Mouse (Mus musculus): Measurements from ENCODE around the gene Wfdc15b. TPM values are rescaled to one million over a fixed set of nuclear protein-coding genes. Genes with fewer than 3 reads are reported as not detected.
A peak's percentile ranks its signal among the peaks of the same experiment; 100 is the strongest.

Gene Wfdc15b
- polyA plus RNA-seq, 1 experiment from 2014 or later = not detected

- H3K27me3 ChIP-seq (replicated peaks; ENCODE audit: control insufficient read depth, insufficient read depth, low read length) = peaks cover 42% of the 10 kb centered on the region
- H3K9ac ChIP-seq (ENCODE audit: low read depth, low read length) = no peak overlapping the region
- DNase-seq (ENCODE audit: low spot score) (no peak), ATAC-seq (replicated peaks; ENCODE audit: low FRiP score) (no peak)
- H3K4me2 ChIP-seq = no peak overlapping the region
- WGBS = 60% methylated on average over 3 of the region's 3 CpGs
- no peak overlapping the region for H3K27ac ChIP-seq (ENCODE audit: low read depth, low read length)
- H3K4me3 ChIP-seq (ENCODE audit: low read depth, low read length) = no peak overlapping the region
- no peaks in the 10 kb centered on the region for H3K36me3 ChIP-seq (ENCODE audit: control insufficient read depth, insufficient read depth, low read length)
- no peaks in the 10 kb centered on the region for H3K9me3 ChIP-seq (ENCODE audit: control insufficient read depth, low read length)
- H3K4me1 ChIP-seq (replicated peaks; ENCODE audit: control insufficient read depth, insufficient read depth, low read length) = peaks cover 2% of the 10 kb centered on the region; the same call in 1 of the 2 replicates
These were observed 48.1 kb downstream of the Wfdc15b start for GRCm38 (mm10) chr2:164173394-164173793.

GRCm38 (mm10) chr2:164170902-164171301 is 50.6 kb downstream of the Wfdc15b start, which contains the start of gene Kcns1:
TSS of gene Kcns1 (minus strand) at chr2:164171113.
- H3K9me3 ChIP-seq (ENCODE audit: control insufficient read depth, low read length) = no peaks in the 10 kb centered on the region
- H3K27me3 ChIP-seq (replicated peaks; ENCODE audit: control insufficient read depth, insufficient read depth, low read length) = peaks cover 67% of the 10 kb centered on the region
- no peak within 1 kb of the TSS for H3K27ac ChIP-seq (ENCODE audit: low read depth, low read length)
- no peak for DNase-seq (ENCODE audit: low spot score)
- H3K4me1 ChIP-seq (replicated peaks; ENCODE audit: control insufficient read depth, insufficient read depth, low read length) = peaks cover 3% of the 10 kb centered on the region; the same call in 1 of the 2 replicates
- ATAC-seq (replicated peaks; ENCODE audit: low FRiP score) = no peak
- H3K4me3 ChIP-seq (ENCODE audit: low read depth, low read length) = peak within 1 kb of the TSS; percentile 14; the same call in 1 of the 2 replicates
- H3K36me3 ChIP-seq (ENCODE audit: control insufficient read depth, insufficient read depth, low read length) = no peaks in the 10 kb centered on the region
- H3K4me2 ChIP-seq = peak within 1 kb of the TSS; percentile 55
- WGBS = 2% methylated on average over 26 of the region's 29 CpGs
- H3K9ac ChIP-seq (ENCODE audit: low read depth, low read length) = no peak within 1 kb of the TSS

DNA sequence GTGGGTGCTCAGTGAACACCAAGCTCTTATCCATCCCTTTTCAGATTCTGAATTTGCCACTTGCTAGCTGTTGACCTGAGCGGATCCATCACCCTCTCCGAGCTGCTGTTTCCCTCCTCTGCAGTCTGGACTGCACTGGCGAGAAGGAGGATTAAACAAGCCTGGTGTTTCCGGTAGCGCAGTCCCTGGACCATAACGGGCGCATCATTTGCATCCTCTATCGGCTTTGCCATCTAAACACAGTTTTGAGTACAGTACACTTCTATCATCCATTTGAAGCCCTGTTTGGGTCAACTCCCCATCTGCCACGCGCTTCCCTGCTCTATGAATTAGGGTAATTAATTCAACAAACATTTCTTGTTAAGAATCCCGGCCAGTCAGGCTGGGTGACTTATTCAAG is 51.1 kb downstream of the Wfdc15b start:
- no peak overlapping the region for H3K4me2 ChIP-seq
- peaks cover 3% of the 10 kb centered on the region; the same call in 1 of the 2 replicates for H3K4me1 ChIP-seq (replicated peaks; ENCODE audit: control insufficient read depth, insufficient read depth, low read length)
- H3K9ac ChIP-seq (ENCODE audit: low read depth, low read length) = no peak overlapping the region
- H3K9me3 ChIP-seq (ENCODE audit: control insufficient read depth, low read length) = no peaks in the 10 kb centered on the region
- no peak for DNase-seq (ENCODE audit: low spot score)
- H3K36me3 ChIP-seq (ENCODE audit: control insufficient read depth, insufficient read depth, low read length) = no peaks in the 10 kb centered on the region
- H3K27me3 ChIP-seq (replicated peaks; ENCODE audit: control insufficient read depth, insufficient read depth, low read length) = peaks cover 71% of the 10 kb centered on the region
- ATAC-seq (replicated peaks; ENCODE audit: low FRiP score) = no peak
- H3K27ac ChIP-seq (ENCODE audit: low read depth, low read length) = no peak overlapping the region
- no peak overlapping the region for H3K4me3 ChIP-seq (ENCODE audit: low read depth, low read length)
- WGBS = 11% methylated on average over 11 of the region's 11 CpGs

- no peak overlapping the region for H3K9ac ChIP-seq (ENCODE audit: low read depth, low read length)
- H3K27me3 ChIP-seq (replicated peaks; ENCODE audit: control insufficient read depth, insufficient read depth, low read length) = peaks cover 68% of the 10 kb centered on the region
- H3K27ac ChIP-seq (ENCODE audit: low read depth, low read length) = no peak overlapping the region
- H3K9me3 ChIP-seq (ENCODE audit: control insufficient read depth, low read length) = no peaks in the 10 kb centered on the region
- H3K36me3 ChIP-seq (ENCODE audit: control insufficient read depth, insufficient read depth, low read length) = no peaks in the 10 kb centered on the region
- peak overlapping the region; percentile 58 for H3K4me2 ChIP-seq
- H3K4me3 ChIP-seq (ENCODE audit: low read depth, low read length) = peak overlapping the region; percentile 38
- 0 out of 2 replicates have a peak, but pooled peaks have one; percentile 12 for ATAC-seq (replicated peaks; ENCODE audit: low FRiP score)
- DNase-seq (ENCODE audit: low spot score) = no peak
- WGBS = 9% methylated on average over 42 of the region's 42 CpGs
- peaks cover 3% of the 10 kb centered on the region; the same call in 1 of the 2 replicates for H3K4me1 ChIP-seq (replicated peaks; ENCODE audit: control insufficient read depth, insufficient read depth, low read length)
These were observed 52.9 kb downstream of the Wfdc15b start for GRCm38 (mm10) chr2:164168571-164168946.

DNA sequence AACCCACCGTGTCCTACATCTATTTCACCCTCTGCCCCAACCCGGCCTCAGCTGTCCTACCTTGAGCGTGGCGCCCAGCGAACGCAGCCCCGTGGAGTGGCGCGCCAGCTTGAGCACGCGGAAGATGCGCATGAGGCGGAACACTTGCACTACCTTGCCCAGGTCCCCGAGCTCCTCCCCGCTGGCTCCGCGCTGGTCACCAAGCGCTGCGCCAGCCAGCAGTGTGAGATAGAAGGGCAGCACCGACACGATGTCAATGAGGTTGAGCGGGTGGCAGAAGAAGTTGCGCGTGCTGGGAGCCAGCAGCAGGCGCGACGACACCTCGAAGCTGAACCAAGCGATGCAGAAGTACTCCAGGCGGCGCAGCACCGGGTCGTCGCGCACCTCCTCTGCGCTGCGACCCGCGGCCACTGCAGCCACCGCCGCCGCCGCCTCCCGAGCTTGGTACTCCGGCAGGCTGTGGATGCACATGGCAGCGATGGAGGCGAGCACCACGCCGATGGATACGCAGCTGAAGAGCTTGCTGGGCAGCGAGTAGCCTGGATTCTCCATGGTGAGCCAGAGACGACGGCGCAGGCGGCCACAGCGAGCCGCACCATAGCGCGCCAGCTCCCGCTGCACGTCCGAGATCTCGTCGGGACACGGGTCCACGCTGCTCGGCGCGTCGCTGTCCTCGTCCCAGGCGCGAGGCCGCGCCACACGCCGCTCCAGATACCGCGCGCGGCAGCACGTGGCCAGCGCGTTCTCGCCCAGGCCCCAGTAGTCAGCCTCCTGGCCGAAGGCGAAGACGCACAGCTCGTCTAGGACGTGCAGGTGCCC is 53.5 kb downstream of the Wfdc15b start:
- 14% methylated on average over 90 of the region's 90 CpGs for WGBS
- Histone ChIP-seq H3K36me3 (ENCODE audit: control insufficient read depth, insufficient read depth, low read length) (no peaks in the 10 kb centered on the region), H3K4me3 (ENCODE audit: low read depth, low read length) (peak overlapping the region; percentile 38), H3K9ac (ENCODE audit: low read depth, low read length) (no peak overlapping the region), H3K4me2 (peak overlapping the region; percentile 58), H3K4me1 (replicated peaks; ENCODE audit: control insufficient read depth, insufficient read depth, low read length) (peaks cover 3% of the 10 kb centered on the region; the same call in 1 of the 2 replicates), H3K27me3 (replicated peaks; ENCODE audit: control insufficient read depth, insufficient read depth, low read length) (peaks cover 65% of the 10 kb centered on the region), H3K9me3 (ENCODE audit: control insufficient read depth, low read length) (no peaks in the 10 kb centered on the region), H3K27ac (ENCODE audit: low read depth, low read length) (no peak overlapping the region)
- ATAC-seq (replicated peaks; ENCODE audit: low FRiP score) (no peak; the same call in 1 of the 2 replicates), DNase-seq (ENCODE audit: low spot score) (no peak)

- no peaks in the 10 kb centered on the region for H3K9me3 ChIP-seq (ENCODE audit: control insufficient read depth, low read length)
- H3K4me1 ChIP-seq (replicated peaks; ENCODE audit: control insufficient read depth, insufficient read depth, low read length) = peaks cover 3% of the 10 kb centered on the region; the same call in 1 of the 2 replicates
- WGBS = 89% methylated on average over 5 of the region's 5 CpGs
- H3K9ac ChIP-seq (ENCODE audit: low read depth, low read length) = no peak overlapping the region
- ATAC-seq (replicated peaks; ENCODE audit: low FRiP score) (no peak), DNase-seq (ENCODE audit: low spot score) (no peak)
- no peak overlapping the region for H3K4me3 ChIP-seq (ENCODE audit: low read depth, low read length)
- no peaks in the 10 kb centered on the region for H3K36me3 ChIP-seq (ENCODE audit: control insufficient read depth, insufficient read depth, low read length)
- no peak overlapping the region for H3K4me2 ChIP-seq
- H3K27ac ChIP-seq (ENCODE audit: low read depth, low read length) = no peak overlapping the region
- H3K27me3 ChIP-seq (replicated peaks; ENCODE audit: control insufficient read depth, insufficient read depth, low read length) = peaks cover 44% of the 10 kb centered on the region
These were observed 56.5 kb downstream of the Wfdc15b start for GRCm38 (mm10) chr2:164164941-164165340.

Other genes with a start within 250 kb of the Wfdc15b start
- gene Ywhab, start 226.7 kb downstream of the Wfdc15b start, polyA plus RNA-seq (2014; fragmentation: Nextera tagmentation; extraction: Ambion mirVana) = 228 and 233 TPM in 2 replicates
- 0.78 and 1.2 TPM in 2 replicates for gene Pabpc1l, start 196.2 kb downstream of the Wfdc15b start, polyA plus RNA-seq (2014; fragmentation: Nextera tagmentation; extraction: Ambion mirVana)
- gene Stk4, start 151.3 kb downstream of the Wfdc15b start, polyA plus RNA-seq (2014; fragmentation: Nextera tagmentation; extraction: Ambion mirVana) = 30.2 and 32.1 TPM in 2 replicates
- gene Tomm34, start 150.5 kb downstream of the Wfdc15b start, polyA plus RNA-seq (2014; fragmentation: Nextera tagmentation; extraction: Ambion mirVana) = 57.1 and 58.0 TPM in 2 replicates
- gene Kcns1, start 50.5 kb downstream of the Wfdc15b start, polyA plus RNA-seq (2014; fragmentation: Nextera tagmentation; extraction: Ambion mirVana) = 0.06 TPM in 1 of 2 replicates, not detected in the other
- not detected in 2 replicates for gene Wfdc5, start 38.9 kb downstream of the Wfdc15b start, polyA plus RNA-seq (2014; fragmentation: Nextera tagmentation; extraction: Ambion mirVana)
- gene Wfdc12, start 31.1 kb downstream of the Wfdc15b start, polyA plus RNA-seq (2014; fragmentation: Nextera tagmentation; extraction: Ambion mirVana) = not detected in 2 replicates
- gene Wfdc15a, start 21.5 kb downstream of the Wfdc15b start, polyA plus RNA-seq (2014; fragmentation: Nextera tagmentation; extraction: Ambion mirVana) = not detected in 2 replicates
- gene Svs2, start 16.8 kb upstream of the Wfdc15b start, polyA plus RNA-seq (2014; fragmentation: Nextera tagmentation; extraction: Ambion mirVana) = not detected in 2 replicates
- not detected in 2 replicates for gene Svs3b, start 35.0 kb upstream of the Wfdc15b start, polyA plus RNA-seq (2014; fragmentation: Nextera tagmentation; extraction: Ambion mirVana)
- not detected in 2 replicates for gene Svs4, start 56.8 kb upstream of the Wfdc15b start, polyA plus RNA-seq (2014; fragmentation: Nextera tagmentation; extraction: Ambion mirVana)
- not detected in 2 replicates for gene Svs3a, start 67.6 kb upstream of the Wfdc15b start, polyA plus RNA-seq (2014; fragmentation: Nextera tagmentation; extraction: Ambion mirVana)
- gene Svs6, start 95.1 kb upstream of the Wfdc15b start, polyA plus RNA-seq (2014; fragmentation: Nextera tagmentation; extraction: Ambion mirVana) = not detected in 2 replicates
- gene Svs5, start 111.1 kb upstream of the Wfdc15b start, polyA plus RNA-seq (2014; fragmentation: Nextera tagmentation; extraction: Ambion mirVana) = not detected in 2 replicates
- 9.4 and 11.6 TPM in 2 replicates for gene Slpi, start 167.4 kb upstream of the Wfdc15b start, polyA plus RNA-seq (2014; fragmentation: Nextera tagmentation; extraction: Ambion mirVana)
- 0.04 and 0.12 TPM in 2 replicates for gene Rbpjl, start 181.5 kb upstream of the Wfdc15b start, polyA plus RNA-seq (2014; fragmentation: Nextera tagmentation; extraction: Ambion mirVana)
- 0.14 and 0.32 TPM in 2 replicates for gene Matn4, start 183.5 kb upstream of the Wfdc15b start, polyA plus RNA-seq (2014; fragmentation: Nextera tagmentation; extraction: Ambion mirVana)
- 38.9 and 39.2 TPM in 2 replicates for gene Sdc4, start 222.2 kb upstream of the Wfdc15b start, polyA plus RNA-seq (2014; fragmentation: Nextera tagmentation; extraction: Ambion mirVana)
- gene Sys1, start 235.3 kb upstream of the Wfdc15b start, polyA plus RNA-seq (2014; fragmentation: Nextera tagmentation; extraction: Ambion mirVana) = 49.1 and 52.8 TPM in 2 replicates
- 4.4 and 7.4 TPM in 2 replicates for gene Gm20458, start 239.3 kb upstream of the Wfdc15b start, polyA plus RNA-seq (2014; fragmentation: Nextera tagmentation; extraction: Ambion mirVana)